Mouse (Mus musculus) heart, postnatal 0 days (tissue): Measurements from ENCODE around the gene Dek.

Experiments used
- CTCF ChIP-seq: IDR thresholded peaks from 2 replicates; pipeline ENCODE4 v1.5.1; 2016; ENCODE audit warnings: antibody characterized with exemption, control low read depth, low read depth
- EP300 ChIP-seq: IDR thresholded peaks from 2 replicates; pipeline ENCODE4 v1.6.1; 2016; ENCODE audit warnings: antibody characterized with exemption, low read depth

DNA sequence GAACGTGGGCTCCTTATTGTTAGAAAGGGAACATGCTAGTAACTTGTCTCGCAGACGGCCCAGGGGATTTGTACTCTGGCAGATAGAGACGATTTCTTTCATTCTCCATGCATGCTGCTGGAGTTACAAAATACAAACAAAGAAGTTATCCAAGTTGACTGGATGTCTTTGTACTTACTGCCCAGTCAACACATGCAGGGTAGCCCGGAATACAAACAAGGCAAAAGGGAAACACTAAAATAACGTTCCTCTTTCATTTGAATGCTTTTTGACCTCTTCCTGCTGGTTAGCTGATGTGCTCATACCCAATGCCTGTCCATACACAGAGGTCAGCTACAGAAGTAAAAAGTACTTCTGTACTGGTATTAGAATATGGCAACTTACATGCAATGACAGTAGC lies 68.1 kb downstream of the Dek start:
- TF ChIP-seq EP300 (no peak), CTCF (no peak)
